Comparison of ENCODE assay signal across 21 mouse cellular contexts in the genomic region with DNA sequence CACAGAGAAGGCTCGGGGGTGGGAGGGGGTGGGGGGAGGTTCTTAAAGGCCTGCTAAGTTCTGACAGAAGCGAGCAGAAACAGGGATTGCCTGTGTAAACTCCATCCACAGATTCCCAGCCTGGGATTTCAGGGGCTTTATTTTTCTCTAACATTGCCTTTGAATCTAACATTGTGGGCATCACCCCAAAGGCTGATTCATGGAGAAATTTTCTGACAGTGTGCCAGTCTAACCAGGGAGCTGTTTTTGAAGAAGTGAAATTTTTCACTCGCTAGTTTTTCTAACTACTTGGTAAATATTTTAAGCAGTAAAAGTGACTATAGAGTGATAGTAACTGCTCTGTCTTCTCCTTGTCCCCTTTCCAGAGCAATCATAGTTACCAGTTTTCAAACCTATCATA.
DNase-seq lines count a peak whose midpoint lies in the region; TF ChIP-seq lines count a peak whose summit lies in the region.
"Had no signal": no experiment of that assay in that cellular context is flagged by ENCODE, and none has a peak within 500 bp of the region (broad histone marks: within the 10 kb centered on the region; RNA-seq: fewer than 3 reads in every experiment).

No protein-coding gene starts in this region.

- TF ChIP-seq CTCF in left cerebral cortex, adult 2 months (IDR thresholded peaks at IDR 0.05) = no peak

- intact Hi-C loops in left cerebral cortex, adult 2 months (cut with DNase I) = no loop called here

- no peak overlapping the region for H3K4me3 ChIP-seq in left cerebral cortex, adult 2 months
- H3K4me3 ChIP-seq: heart, adult 2 months; heart, embryonic 10.5 days; heart, embryonic 13.5 days had no signal

- no peak overlapping the region for H3K27ac ChIP-seq in left cerebral cortex, adult 2 months
- H3K27ac ChIP-seq: heart, adult 2 months; heart, embryonic 10.5 days; heart, embryonic 13.5 days; hindbrain, embryonic 14.5 days; hindbrain, postnatal 0 days had no signal

- DNase-seq in layer of hippocampus, adult 9-10 months (ENCODE audit: low spot score) = peak; percentile 3
- DNase-seq in layer of hippocampus, adult 9-11 months = no peak
- peak; percentile 48 for DNase-seq in 3T3-L1 (ENCODE audit: low read depth, low spot score)
- peak; percentile 37 for DNase-seq in Muller cell, postnatal 12 days (ENCODE audit: inconsistent ontology term)
- DNase-seq in brain, adult 2 months (ENCODE audit: low read depth, low spot score) = peak; percentile 29
- no peak for DNase-seq in left cerebral cortex, adult 2 months (ENCODE audit: extremely low spot score in 1 of 2, low spot score in 2 of 2)
- DNase-seq in kidney, postnatal 14 days = no peak
- DNase-seq: adrenal gland, adult 8-10 months; adrenal gland, postnatal 25 days; cerebellum, adult 18-20 months; cerebellum, adult 9-10 months; cerebellum, postnatal 14 days; gastrocnemius, postnatal 10 days; gastrocnemius, postnatal 36 days; heart, adult 2 months; heart, postnatal 14 days; heart, postnatal 4 days had no signal

Comparison
In these comparisons a context has a peak if more than half of its experiments do, and no peak if none do; other contexts are left out.
1. DNase-seq: peak in layer of hippocampus, adult 9-10 months (single experiment), 3T3-L1 (single experiment), Muller cell, postnatal 12 days (single experiment) and brain, adult 2 months (single experiment); none in layer of hippocampus, adult 9-11 months (single experiment), left cerebral cortex, adult 2 months (0 of 2) and kidney, postnatal 14 days (single experiment).